Mouse (Mus musculus) thymus, adult 2 months (tissue): ENCODE data around the gene Klhl30.

Experiments
- CTCF ChIP-seq: fragments of 200-500 bp; IDR thresholded peaks from 2 replicates; pipeline ENCODE4 v1.5.1; 2012; ENCODE audit warnings: mild to moderate bottlenecking, control low read depth, low read length, moderate library complexity, borderline replicate concordance; ENCODE audit not compliant: control insufficient read depth, poor library complexity, insufficient read depth; ENCODE audit errors: extremely low read depth
- POLR2A ChIP-seq: fragments of 200-500 bp; IDR thresholded peaks from 2 replicates; pipeline ENCODE4 v1.6.1; 2012; ENCODE audit warnings: mild to moderate bottlenecking, low read length, control low read depth, moderate library complexity; ENCODE audit not compliant: control insufficient read depth, poor library complexity, insufficient read depth; ENCODE audit errors: extremely low read depth

GRCm38 (mm10) chr1:91380453-91381090 is 29.8 kb downstream of the Klhl30 start:
- TF ChIP-seq CTCF (no peak), POLR2A (no peak)
